Mouse (Mus musculus): ENCODE results near the gene Ifnl2. TPM values are rescaled to one million over a fixed set of nuclear protein-coding genes. Genes with fewer than 3 reads are reported as not detected.
"Not testable (repeated sequence)": the region's sequence is repeated elsewhere in the genome, so short reads cannot be mapped to it uniquely, and the experiment has no call there.

Gene Ifnl2
- polyA plus RNA-seq, 1 experiment from 2014 or later: not detected

GRCm38 (mm10) chr7:28545891-28546210 lies 35.6 kb upstream of the Ifnl2 start:
- Histone ChIP-seq H3K4me2 (ENCODE audit: low read depth, low read length, severe bottlenecking) (no peak overlapping the region), H3K27ac (ENCODE audit: low read depth, low read length) (no peak overlapping the region), H3K4me3 (ENCODE audit: low read depth, low read length) (no peak overlapping the region), H3K27me3 (ENCODE audit: control insufficient read depth, insufficient read depth, low read length) (peaks cover 30% of the 10 kb centered on the region), H3K4me1 (replicated peaks; ENCODE audit: control insufficient read depth, insufficient read depth, low read length) (peaks cover 4% of the 10 kb centered on the region), H3K9me3 (ENCODE audit: control insufficient read depth, low read length) (no peaks in the 10 kb centered on the region), H3K9ac (ENCODE audit: low read length) (no peak overlapping the region), H3K36me3 (ENCODE audit: control insufficient read depth, insufficient read depth, low read length) (no peaks in the 10 kb centered on the region)
- no peak for ATAC-seq (replicated peaks; ENCODE audit: low FRiP score)
- DNase-seq (ENCODE audit: low spot score): no peak
- WGBS: 48% methylated on average over 7 of the region's 7 CpGs

GRCm38 (mm10) chr7:28545048-28545890 lies 35.0 kb upstream of the Ifnl2 start:
- no peak overlapping the region for H3K27ac ChIP-seq (ENCODE audit: low read depth, low read length)
- peaks cover 30% of the 10 kb centered on the region for H3K27me3 ChIP-seq (ENCODE audit: control insufficient read depth, insufficient read depth, low read length)
- DNase-seq (ENCODE audit: low spot score): peak; percentile 57
- H3K4me2 ChIP-seq (ENCODE audit: low read depth, low read length, severe bottlenecking): no peak overlapping the region
- peaks cover 4% of the 10 kb centered on the region for H3K4me1 ChIP-seq (replicated peaks; ENCODE audit: control insufficient read depth, insufficient read depth, low read length)
- ATAC-seq (replicated peaks; ENCODE audit: low FRiP score): no peak
- no peak overlapping the region for H3K9ac ChIP-seq (ENCODE audit: low read length)
- no peaks in the 10 kb centered on the region for H3K9me3 ChIP-seq (ENCODE audit: control insufficient read depth, low read length)
- WGBS: 22% methylated on average over 14 of the region's 14 CpGs
- no peaks in the 10 kb centered on the region for H3K36me3 ChIP-seq (ENCODE audit: control insufficient read depth, insufficient read depth, low read length)
- H3K4me3 ChIP-seq (ENCODE audit: low read depth, low read length): no peak overlapping the region

GRCm38 (mm10) chr7:28544051-28544601 lies 33.9 kb upstream of the Ifnl2 start:
- Histone ChIP-seq H3K27me3 (ENCODE audit: control insufficient read depth, insufficient read depth, low read length) (peaks cover 30% of the 10 kb centered on the region), H3K27ac (ENCODE audit: low read depth, low read length) (no peak overlapping the region)

GRCm38 (mm10) chr7:28540526-28540925 lies 30.3 kb upstream of the Ifnl2 start, which contains the start of gene Sycn:
TSS of gene Sycn (plus strand) at chr7:28540885.
- Histone ChIP-seq H3K4me1 (replicated peaks; ENCODE audit: control insufficient read depth, insufficient read depth, low read length) (no peaks in the 10 kb centered on the region; the same call in 1 of the 2 replicates), H3K36me3 (ENCODE audit: control insufficient read depth, insufficient read depth, low read length) (no peaks in the 10 kb centered on the region), H3K27ac (ENCODE audit: low read depth, low read length) (no peak within 1 kb of the TSS), H3K27me3 (ENCODE audit: control insufficient read depth, insufficient read depth, low read length) (peaks cover 12% of the 10 kb centered on the region), H3K9me3 (ENCODE audit: control insufficient read depth, low read length) (no peaks in the 10 kb centered on the region), H3K9ac (ENCODE audit: low read length) (no peak within 1 kb of the TSS), H3K4me3 (ENCODE audit: low read depth, low read length) (no peak within 1 kb of the TSS), H3K4me2 (ENCODE audit: low read depth, low read length, severe bottlenecking) (no peak within 1 kb of the TSS)
- WGBS: 83% methylated on average over 4 of the region's 4 CpGs
- ATAC-seq (replicated peaks; ENCODE audit: low FRiP score): no peak
- DNase-seq (ENCODE audit: low spot score): no peak

More at GRCm38 (mm10) chr7:28544051-28544601, 33.9 kb upstream of the Ifnl2 start:
- H3K4me2 ChIP-seq (ENCODE audit: low read depth, low read length, severe bottlenecking): peak overlapping the region; percentile 39
- peak; percentile 63 for DNase-seq (ENCODE audit: low spot score)
- H3K4me1 ChIP-seq (replicated peaks; ENCODE audit: control insufficient read depth, insufficient read depth, low read length): peaks cover 4% of the 10 kb centered on the region
- no peaks in the 10 kb centered on the region for H3K36me3 ChIP-seq (ENCODE audit: control insufficient read depth, insufficient read depth, low read length)
- 0 out of 2 replicates have a peak, but pooled peaks have one; percentile 7 for ATAC-seq (replicated peaks; ENCODE audit: low FRiP score)
- no peaks in the 10 kb centered on the region for H3K9me3 ChIP-seq (ENCODE audit: control insufficient read depth, low read length)
- peak overlapping the region; percentile 18; the same call in 1 of the 2 replicates for H3K4me3 ChIP-seq (ENCODE audit: low read depth, low read length)
- WGBS: 5% methylated on average over 26 of the region's 27 CpGs
- no peak overlapping the region for H3K9ac ChIP-seq (ENCODE audit: low read length)

- H3K27me3 ChIP-seq (ENCODE audit: control insufficient read depth, insufficient read depth, low read length); H3K9ac ChIP-seq (ENCODE audit: low read length); H3K4me2 ChIP-seq (ENCODE audit: low read depth, low read length, severe bottlenecking); H3K9me3 ChIP-seq (ENCODE audit: control insufficient read depth, low read length); ATAC-seq (replicated peaks; ENCODE audit: low FRiP score); H3K4me3 ChIP-seq (ENCODE audit: low read depth, low read length); H3K36me3 ChIP-seq (ENCODE audit: control insufficient read depth, insufficient read depth, low read length); H3K4me1 ChIP-seq (replicated peaks; ENCODE audit: control insufficient read depth, insufficient read depth, low read length); H3K27ac ChIP-seq (ENCODE audit: low read depth, low read length); DNase-seq (ENCODE audit: low spot score): not testable (repeated sequence)
- WGBS: 93% methylated on average over 6 of the region's 6 CpGs
Observed at GRCm38 (mm10) chr7:28538886-28539285, 28.6 kb upstream of the Ifnl2 start.

GRCm38 (mm10) chr7:28532005-28532404 lies 21.8 kb upstream of the Ifnl2 start:
- no peak overlapping the region for H3K9ac ChIP-seq (ENCODE audit: low read length)
- DNase-seq (ENCODE audit: low spot score) (no peak), ATAC-seq (replicated peaks; ENCODE audit: low FRiP score) (no peak)
- H3K27ac ChIP-seq (ENCODE audit: low read depth, low read length): no peak overlapping the region
- H3K4me2 ChIP-seq (ENCODE audit: low read depth, low read length, severe bottlenecking): no peak overlapping the region
- H3K4me3 ChIP-seq (ENCODE audit: low read depth, low read length): no peak overlapping the region
- H3K27me3 ChIP-seq (ENCODE audit: control insufficient read depth, insufficient read depth, low read length): no peaks in the 10 kb centered on the region
- 71% methylated on average over 8 of the region's 8 CpGs for WGBS
- H3K36me3 ChIP-seq (ENCODE audit: control insufficient read depth, insufficient read depth, low read length): no peaks in the 10 kb centered on the region
- H3K9me3 ChIP-seq (ENCODE audit: control insufficient read depth, low read length): no peaks in the 10 kb centered on the region
- no peaks in the 10 kb centered on the region for H3K4me1 ChIP-seq (replicated peaks; ENCODE audit: control insufficient read depth, insufficient read depth, low read length)

- no peaks in the 10 kb centered on the region for H3K4me1 ChIP-seq (replicated peaks; ENCODE audit: control insufficient read depth, insufficient read depth, low read length)
- WGBS: 5% methylated on average over 19 of the region's 19 CpGs
- DNase-seq (ENCODE audit: low spot score): peak; percentile 88
- H3K4me3 ChIP-seq (ENCODE audit: low read depth, low read length): no peak overlapping the region
- no peak overlapping the region for H3K4me2 ChIP-seq (ENCODE audit: low read depth, low read length, severe bottlenecking)
- H3K9ac ChIP-seq (ENCODE audit: low read length): no peak overlapping the region
- no peaks in the 10 kb centered on the region for H3K9me3 ChIP-seq (ENCODE audit: control insufficient read depth, low read length)
- no peak overlapping the region for H3K27ac ChIP-seq (ENCODE audit: low read depth, low read length)
- no peaks in the 10 kb centered on the region for H3K36me3 ChIP-seq (ENCODE audit: control insufficient read depth, insufficient read depth, low read length)
- no peaks in the 10 kb centered on the region for H3K27me3 ChIP-seq (ENCODE audit: control insufficient read depth, insufficient read depth, low read length)
- ATAC-seq (replicated peaks; ENCODE audit: low FRiP score): peak; percentile 53; the same call in 1 of the 2 replicates
Observed at GRCm38 (mm10) chr7:28527922-28528719, 17.9 kb upstream of the Ifnl2 start.

GRCm38 (mm10) chr7:28522536-28522935 lies 12.3 kb upstream of the Ifnl2 start, which contains the start of gene Ifnl3:
TSS of gene Ifnl3 (plus strand) at chr7:28522836.
- H3K4me1 ChIP-seq (replicated peaks; ENCODE audit: control insufficient read depth, insufficient read depth, low read length); H3K27ac ChIP-seq (ENCODE audit: low read depth, low read length); H3K9me3 ChIP-seq (ENCODE audit: control insufficient read depth, low read length); H3K9ac ChIP-seq (ENCODE audit: low read length); ATAC-seq (replicated peaks; ENCODE audit: low FRiP score); H3K36me3 ChIP-seq (ENCODE audit: control insufficient read depth, insufficient read depth, low read length); H3K27me3 ChIP-seq (ENCODE audit: control insufficient read depth, insufficient read depth, low read length); DNase-seq (ENCODE audit: low spot score); H3K4me3 ChIP-seq (ENCODE audit: low read depth, low read length); H3K4me2 ChIP-seq (ENCODE audit: low read depth, low read length, severe bottlenecking): not testable (repeated sequence)
- WGBS: 69% methylated on average over 5 of the region's 6 CpGs

Measured in forebrain, embryonic 11.5 days (tissue).